Mouse (Mus musculus): ENCODE results near the gene Eif3l.

Eif3l gene

GRCm38 (mm10) chr15:79050964-79051363, 24.0 kb upstream of the Eif3l start:
- DNase-seq: no peak

GRCm38 (mm10) chr15:79051461-79052360, 23.3 kb upstream of the Eif3l start:
- no peak for DNase-seq

- DNase-seq: no peak
Measured at GRCm38 (mm10) chr15:79052366-79052765, 22.6 kb upstream of the Eif3l start.

GRCm38 (mm10) chr15:79056601-79057000, 18.4 kb upstream of the Eif3l start:
- DNase-seq: no peak

GRCm38 (mm10) chr15:79057850-79058249, 17.1 kb upstream of the Eif3l start:
- no peak for DNase-seq

GRCm38 (mm10) chr15:79060887-79061565, 14.0 kb upstream of the Eif3l start:
- no peak for DNase-seq

- peak; percentile 100 for DNase-seq
Measured at GRCm38 (mm10) chr15:79062376-79063159, 12.4 kb upstream of the Eif3l start, which contains the start of gene Ankrd54. Gene Ankrd54 (minus strand): TSS chr15:79062893.

GRCm38 (mm10) chr15:79063160-79063740, 11.7 kb upstream of the Eif3l start:
- no peak for DNase-seq

GRCm38 (mm10) chr15:79065086-79065770, 9.8 kb upstream of the Eif3l start:
- no peak for DNase-seq

- DNase-seq: no peak
Measured at GRCm38 (mm10) chr15:79066276-79066675, 8.7 kb upstream of the Eif3l start.

GRCm38 (mm10) chr15:79067631-79068030, 7.3 kb upstream of the Eif3l start:
- DNase-seq: no peak

- no peak for DNase-seq
Measured at GRCm38 (mm10) chr15:79068416-79068815, 6.6 kb upstream of the Eif3l start.

- DNase-seq: peak; percentile 23
Measured at GRCm38 (mm10) chr15:79071117-79072039, 3.6 kb upstream of the Eif3l start.

- no peak for DNase-seq
Measured at GRCm38 (mm10) chr15:79073752-79074151, 1.2 kb upstream of the Eif3l start.

- no peak for DNase-seq
Measured at GRCm38 (mm10) chr15:79074446-79074845, 533 bp upstream of the Eif3l start.

- no peak for DNase-seq
Measured at GRCm38 (mm10) chr15:79075658-79076365, 833 bp downstream of the Eif3l start.

GRCm38 (mm10) chr15:79079567-79079966, 4.6 kb downstream of the Eif3l start:
- DNase-seq: no peak

- DNase-seq: no peak
Measured at GRCm38 (mm10) chr15:79092284-79092683, 17.3 kb downstream of the Eif3l start.

- peak; percentile 33 for DNase-seq
Measured at GRCm38 (mm10) chr15:79093083-79093839, 18.3 kb downstream of the Eif3l start.

GRCm38 (mm10) chr15:79095483-79095882, 20.5 kb downstream of the Eif3l start:
- DNase-seq: no peak
